Mouse (Mus musculus) erythroblast, embryonic 14.5 days (primary cell): Measurements from ENCODE around the gene Mrap.

Source experiments
- GATA1 ChIP-seq: IDR thresholded peaks from 2 replicates; pipeline ENCODE4 v1.6.1; 2012; ENCODE audit warnings: low read length, inconsistent platforms, mixed read lengths
- TAL1 ChIP-seq: IDR thresholded peaks from 3 replicates; pipeline ENCODE4 v1.6.1; 2012; ENCODE audit warnings: low read length, inconsistent platforms, mixed read lengths

- no peak for TF ChIP-seq GATA1
- TF ChIP-seq TAL1, result no peak
Observed at GRCm38 (mm10) chr16:90748169-90748568, 10.2 kb downstream of the Mrap start.
